Mouse (Mus musculus) left cerebral cortex, adult 8-10 months (tissue): Measurements from ENCODE around the gene Olfr143. TPM values are rescaled to one million over a fixed set of nuclear protein-coding genes. Genes with fewer than 3 reads are reported as not detected.

Experiments
- DNase-seq, 2 experiments: peaks; one replicate each; pipeline ENCODE4 v3.0.0; 2022; ENCODE audit warnings: low spot score in 2 of 2
- total RNA-seq, 4 experiments: library from RNA; stranded (reverse); gene quantifications; 2 replicates each; pipeline ENCODE4 v1.2.4; 2022

Olfr143 gene
- not detected for total RNA-seq

- no peak for DNase-seq
Measured at GRCm38 (mm10) chr9:38252474-38252873, at the start of gene Olfr143. Olfr143 (plus strand) TSS chr9:38252774.

GRCm38 (mm10) chr9:38208065-38208464 is 44.5 kb upstream of the Olfr143 start, which contains the start of gene Olfr893:
Olfr893 (plus strand) TSS chr9:38208365.
- no peak for DNase-seq

- no peak for DNase-seq
Measured at GRCm38 (mm10) chr9:38217755-38218154, 34.8 kb upstream of the Olfr143 start, which contains the start of gene Olfr894. Olfr894 (plus strand) TSS chr9:38218055.

- DNase-seq, result no peak
Measured at GRCm38 (mm10) chr9:38267551-38267950, 15.0 kb downstream of the Olfr143 start, which contains the start of gene Olfr895. Olfr895 (plus strand) TSS chr9:38267851.

GRCm38 (mm10) chr9:38290807-38291206 is 38.2 kb downstream of the Olfr143 start, which contains the start of gene Olfr896-ps1:
Olfr896-ps1 (plus strand) TSS chr9:38291107.
- DNase-seq, result no peak

Other genes starting within 250 kb of the Olfr143 start
- gene Olfr883, start 227.0 kb upstream of the Olfr143 start, total RNA-seq, result under 1 TPM in 1 of 4 experiments, not detected in 3; 0.41 TPM
- gene Olfr884, start 206.2 kb upstream of the Olfr143 start, total RNA-seq, result not detected
- gene Olfr885, start 191.5 kb upstream of the Olfr143 start, total RNA-seq, result not detected
- not detected for gene Olfr887, start 168.7 kb upstream of the Olfr143 start, total RNA-seq
- gene Olfr888, start 144.6 kb upstream of the Olfr143 start, total RNA-seq, result not detected
- gene Olfr889, start 137.6 kb upstream of the Olfr143 start, total RNA-seq, result under 1 TPM in 1 of 4 experiments, not detected in 3; 0.07 TPM
- gene Olfr890, start 110.3 kb upstream of the Olfr143 start, total RNA-seq, result not detected
- not detected for gene Olfr891, start 72.0 kb upstream of the Olfr143 start, total RNA-seq
- not detected for gene Olfr893, start 44.4 kb upstream of the Olfr143 start, total RNA-seq
- not detected for gene Olfr894, start 34.7 kb upstream of the Olfr143 start, total RNA-seq
- not detected for gene Olfr895, start 15.1 kb downstream of the Olfr143 start, total RNA-seq
- not detected for gene Olfr896-ps1, start 38.3 kb downstream of the Olfr143 start, total RNA-seq
- gene Olfr25, start 76.3 kb downstream of the Olfr143 start, total RNA-seq, result not detected
- not detected for gene Olfr898, start 95.6 kb downstream of the Olfr143 start, total RNA-seq
- not detected for gene Olfr250, start 114.1 kb downstream of the Olfr143 start, total RNA-seq
- not detected for gene Olfr251, start 124.3 kb downstream of the Olfr143 start, total RNA-seq
- not detected for gene Olfr147, start 148.9 kb downstream of the Olfr143 start, total RNA-seq
- gene Olfr901, start 176.7 kb downstream of the Olfr143 start, total RNA-seq, result not detected
- not detected for gene Olfr902, start 194.9 kb downstream of the Olfr143 start, total RNA-seq
- gene Olfr904, start 210.4 kb downstream of the Olfr143 start, total RNA-seq, result not detected
- not detected for gene Olfr905, start 218.3 kb downstream of the Olfr143 start, total RNA-seq
- gene Olfr906, start 234.3 kb downstream of the Olfr143 start, total RNA-seq, result not detected
- not detected for gene Olfr907, start 243.0 kb downstream of the Olfr143 start, total RNA-seq